Mouse (Mus musculus) kidney, postnatal 36 days (tissue): ENCODE results near the gene 2310034G01Rik.

Source experiments
- DNase-seq, 2 experiments: peaks; one replicate each; pipeline ENCODE4 v3.0.0; 2021 to 2022; ENCODE audit warnings: mixed read lengths in 2 of 2

The 2310034G01Rik gene

GRCm38 (mm10) chr19:46357344-46358280, 7.5 kb upstream of the 2310034G01Rik start:
- peak; percentile 37 to 41 for DNase-seq

GRCm38 (mm10) chr19:46356701-46357138, 6.6 kb upstream of the 2310034G01Rik start:
- DNase-seq = peak; percentile 94

GRCm38 (mm10) chr19:46349550-46349949, 552 bp downstream of the 2310034G01Rik start:
- DNase-seq = no peak

- peak; percentile 71 to 85 for DNase-seq
Observed at GRCm38 (mm10) chr19:46348761-46349458, 1.2 kb downstream of the 2310034G01Rik start.

GRCm38 (mm10) chr19:46347936-46348668, 2.0 kb downstream of the 2310034G01Rik start:
- DNase-seq = no peak

- no peak for DNase-seq
Observed at GRCm38 (mm10) chr19:46347146-46347545, 3.0 kb downstream of the 2310034G01Rik start.

GRCm38 (mm10) chr19:46344710-46345419, 5.2 kb downstream of the 2310034G01Rik start:
- DNase-seq = no peak

- DNase-seq = no peak
Observed at GRCm38 (mm10) chr19:46339287-46339971, 10.7 kb downstream of the 2310034G01Rik start.

GRCm38 (mm10) chr19:46338942-46339286, 11.2 kb downstream of the 2310034G01Rik start:
- no peak for DNase-seq

GRCm38 (mm10) chr19:46338331-46338936, 11.7 kb downstream of the 2310034G01Rik start, which contains the start of gene Cuedc2:
Gene Cuedc2, minus strand, starts transcription at chr19:46338702.
- DNase-seq = peak; percentile 97 to 98

- no peak for DNase-seq
Observed at GRCm38 (mm10) chr19:46337719-46338330, 12.3 kb downstream of the 2310034G01Rik start.

GRCm38 (mm10) chr19:46333906-46334305, 16.2 kb downstream of the 2310034G01Rik start:
- no peak for DNase-seq

GRCm38 (mm10) chr19:46332721-46333339, 17.3 kb downstream of the 2310034G01Rik start:
- no peak for DNase-seq

GRCm38 (mm10) chr19:46331936-46332335, 18.2 kb downstream of the 2310034G01Rik start:
- no peak for DNase-seq

- no peak for DNase-seq
Observed at GRCm38 (mm10) chr19:46331326-46331725, 18.8 kb downstream of the 2310034G01Rik start.

- no peak for DNase-seq
Observed at GRCm38 (mm10) chr19:46330696-46331095, 19.4 kb downstream of the 2310034G01Rik start.

- DNase-seq = peak; percentile 86 to 93
Observed at GRCm38 (mm10) chr19:46329951-46330350, 20.2 kb downstream of the 2310034G01Rik start.

- DNase-seq = peak in 1 of 2 experiments; percentile 48
Observed at GRCm38 (mm10) chr19:46329031-46329641, 21.0 kb downstream of the 2310034G01Rik start.
